Mouse (Mus musculus) kidney, adult 18-20 months (tissue): ENCODE measurements at regions not wholly inside any gene's neighbourhood (a gene's known extent, or its start where the extent isn't known, plus 50 kb on each side); places are given as distances from the start of the nearest gene placed in this dataset.

Source experiments
- DNase-seq: peaks from one replicate; pipeline ENCODE4 v3.0.0; 2021

GRCm38 (mm10) chr4:8949951-8950350 lies 711.1 kb upstream of the Car8 start:
- no peak for DNase-seq

- DNase-seq: no peak
Observed at GRCm38 (mm10) chr4:8949537-8949936, 710.7 kb upstream of the Car8 start.

GRCm38 (mm10) chr4:8945116-8945515 lies 706.3 kb upstream of the Car8 start:
- no peak for DNase-seq

GRCm38 (mm10) chr4:8943080-8943479 lies 704.2 kb upstream of the Car8 start:
- DNase-seq: no peak

GRCm38 (mm10) chr4:8938948-8939411 lies 700.1 kb upstream of the Car8 start:
- peak; percentile 22 for DNase-seq

GRCm38 (mm10) chr4:8935899-8936298 lies 697.1 kb upstream of the Car8 start:
- no peak for DNase-seq

GRCm38 (mm10) chr4:8934541-8934940 lies 695.7 kb upstream of the Car8 start:
- no peak for DNase-seq

GRCm38 (mm10) chr4:8929346-8929745 lies 690.5 kb upstream of the Car8 start:
- no peak for DNase-seq

- no peak for DNase-seq
Observed at GRCm38 (mm10) chr4:8928551-8929305, 689.9 kb upstream of the Car8 start.

GRCm38 (mm10) chr4:8927276-8927906 lies 688.5 kb upstream of the Car8 start:
- no peak for DNase-seq

GRCm38 (mm10) chr4:8926642-8927275 lies 687.9 kb upstream of the Car8 start:
- no peak for DNase-seq

GRCm38 (mm10) chr4:8922695-8923363 lies 684.0 kb upstream of the Car8 start:
- DNase-seq: no peak

- DNase-seq: no peak
Observed at GRCm38 (mm10) chr4:8921477-8922385, 682.9 kb upstream of the Car8 start.

- no peak for DNase-seq
Observed at GRCm38 (mm10) chr4:8920306-8920705, 681.5 kb upstream of the Car8 start.

- no peak for DNase-seq
Observed at GRCm38 (mm10) chr4:8919366-8919984, 680.6 kb upstream of the Car8 start.
